Mouse (Mus musculus): ENCODE data around the gene Psmf1. TPM values are rescaled to one million over a fixed set of nuclear protein-coding genes. Genes with fewer than 3 reads are reported as not detected.

Psmf1 gene
- total RNA-seq, 2 experiments from 2014 or later, result 43.4 to 44.5 TPM

- DNase-seq (ENCODE audit: low spot score in 2 of 2), result no peak
- intact Hi-C loops (cut with DNase I), result no loop called here
Observed at GRCm38 (mm10) chr2:151739505-151739904, 4.5 kb downstream of the Psmf1 start.

- no peak for DNase-seq (ENCODE audit: low spot score in 2 of 2)
- intact Hi-C loops (cut with DNase I), result no loop called here
Observed at GRCm38 (mm10) chr2:151739081-151739480, 4.9 kb downstream of the Psmf1 start.

- DNase-seq (ENCODE audit: low spot score in 2 of 2), result no peak
- intact Hi-C loops (cut with DNase I), result no loop called here
Observed at GRCm38 (mm10) chr2:151738460-151738859, 5.5 kb downstream of the Psmf1 start.

GRCm38 (mm10) chr2:151735422-151735821, 8.6 kb downstream of the Psmf1 start:
- intact Hi-C loops (cut with DNase I), result no loop called here
- no peak for DNase-seq (ENCODE audit: low spot score in 2 of 2)

GRCm38 (mm10) chr2:151733151-151733865, 10.7 kb downstream of the Psmf1 start:
- peak in 1 of 2 experiments; percentile 22 for DNase-seq (ENCODE audit: low spot score in 2 of 2)
- intact Hi-C loops (cut with DNase I), result no loop called here

- DNase-seq (ENCODE audit: low spot score in 2 of 2), result no peak
- intact Hi-C loops (cut with DNase I), result no loop called here
Observed at GRCm38 (mm10) chr2:151724094-151724493, 19.9 kb downstream of the Psmf1 start.

GRCm38 (mm10) chr2:151716318-151717055, 27.5 kb downstream of the Psmf1 start:
- no peak for DNase-seq (ENCODE audit: low spot score in 2 of 2)
- intact Hi-C loops (cut with DNase I), result no loop called here

GRCm38 (mm10) chr2:151715526-151715925, 28.5 kb downstream of the Psmf1 start:
- peak; percentile 41 to 71 for DNase-seq (ENCODE audit: low spot score in 2 of 2)
- intact Hi-C loops (cut with DNase I), result no loop called here

- intact Hi-C loops (cut with DNase I), result no loop called here
- no peak for DNase-seq (ENCODE audit: low spot score in 2 of 2)
Observed at GRCm38 (mm10) chr2:151712647-151713046, 31.3 kb downstream of the Psmf1 start.

- peak in 1 of 2 experiments; percentile 26 for DNase-seq (ENCODE audit: low spot score in 2 of 2)
- intact Hi-C loops (cut with DNase I), result no loop called here
Observed at GRCm38 (mm10) chr2:151702851-151703190, 41.2 kb downstream of the Psmf1 start.

- peak in 1 of 2 experiments; percentile 60 for DNase-seq (ENCODE audit: low spot score in 2 of 2)
- intact Hi-C loops (cut with DNase I), result no loop called here
Observed at GRCm38 (mm10) chr2:151702146-151702850, 41.7 kb downstream of the Psmf1 start.

GRCm38 (mm10) chr2:151701231-151702145, 42.5 kb downstream of the Psmf1 start, which contains the start of gene Tmem74b:
Gene Tmem74b, plus strand, starts transcription at chr2:151702008.
- DNase-seq (ENCODE audit: low spot score in 2 of 2), result no peak

GRCm38 (mm10) chr2:151682976-151683375, 61.0 kb downstream of the Psmf1 start:
- intact Hi-C loops (cut with DNase I), result no loop called here
- no peak for DNase-seq (ENCODE audit: low spot score in 2 of 2)

More at GRCm38 (mm10) chr2:151701231-151702145, 42.5 kb downstream of the Psmf1 start, which contains the start of gene Tmem74b:
- intact Hi-C loops (cut with DNase I), result no loop called here

- peak in 1 of 2 experiments; percentile 31 for DNase-seq (ENCODE audit: low spot score in 2 of 2)
- intact Hi-C loops (cut with DNase I), result no loop called here
Observed at GRCm38 (mm10) chr2:151682357-151682756, 61.6 kb downstream of the Psmf1 start.

GRCm38 (mm10) chr2:151676234-151676633, 67.8 kb downstream of the Psmf1 start:
- DNase-seq (ENCODE audit: low spot score in 2 of 2), result no peak
- intact Hi-C loops (cut with DNase I), result loop anchor here (5.0 kb wide), 3 partner anchors 44 to 184 kb away; partner anchors contain the start of genes Nsfl1c and Snph

GRCm38 (mm10) chr2:151670968-151671329, 73.0 kb downstream of the Psmf1 start:
- intact Hi-C loops (cut with DNase I), result no loop called here

GRCm38 (mm10) chr2:151670026-151670967, 73.7 kb downstream of the Psmf1 start:
- no peak for DNase-seq (ENCODE audit: low spot score in 2 of 2)
- intact Hi-C loops (cut with DNase I), result no loop called here

More at GRCm38 (mm10) chr2:151670968-151671329, 73.0 kb downstream of the Psmf1 start:
- no peak for DNase-seq (ENCODE audit: low spot score in 2 of 2)

- intact Hi-C loops (cut with DNase I), result no loop called here
- no peak for DNase-seq (ENCODE audit: low spot score in 2 of 2)
Observed at GRCm38 (mm10) chr2:151668433-151668832, 75.6 kb downstream of the Psmf1 start, which contains the start of gene Rad21l. Gene Rad21l, minus strand, starts transcription at chr2:151668533.
